8 mouse cellular contexts compared by ENCODE assay signal in the genomic region with DNA sequence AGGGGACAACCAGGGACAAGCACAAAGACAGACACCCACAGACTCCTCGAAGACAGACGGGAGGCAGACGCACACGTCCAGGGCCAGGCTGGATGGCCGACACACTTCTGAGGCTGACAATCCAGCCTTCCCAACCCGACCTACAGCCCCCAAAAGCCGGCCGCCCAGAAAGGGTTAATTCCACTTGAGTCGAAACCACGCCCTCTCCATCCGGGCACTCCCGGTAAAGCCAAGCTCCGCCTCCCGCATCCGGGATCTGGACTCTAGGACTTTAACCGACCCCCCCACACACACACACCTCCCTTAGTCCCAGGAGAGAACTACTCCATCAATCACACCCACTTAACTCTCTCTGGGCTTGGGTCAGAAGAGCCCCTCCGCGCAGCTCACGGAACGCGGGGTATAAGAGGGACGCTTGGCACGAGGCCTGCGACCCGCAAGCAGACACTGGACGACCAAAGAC. TPM values are rescaled to one million over a fixed set of nuclear protein-coding genes. Genes with fewer than 3 reads are reported as not detected.
DNase-seq lines count a peak whose midpoint lies in the region; ATAC-seq and TF ChIP-seq lines count a peak whose summit lies in the region.

No protein-coding gene starts in this region.

- H3K9ac ChIP-seq in hindbrain, embryonic 16.5 days (ENCODE audit: low read depth, low read length): peak overlapping the region; percentile 85

- H3K36me3 ChIP-seq in hindbrain, embryonic 16.5 days (ENCODE audit: control insufficient read depth, insufficient read depth, low read length): peaks cover 9% of the 10 kb centered on the region

- no peaks in the 10 kb centered on the region for H3K27me3 ChIP-seq in hindbrain, embryonic 16.5 days (replicated peaks; ENCODE audit: control insufficient read depth, insufficient read depth, low read length)

- H3K4me1 ChIP-seq in hindbrain, embryonic 16.5 days (ENCODE audit: control insufficient read depth, insufficient read depth, low read depth, low read length): peaks cover 50% of the 10 kb centered on the region

- peak overlapping the region; percentile 67 for H3K4me2 ChIP-seq in hindbrain, embryonic 16.5 days (ENCODE audit: low read length)

- peak overlapping the region; percentile 76 for H3K4me3 ChIP-seq in hindbrain, embryonic 16.5 days (ENCODE audit: low read length)
- H3K4me3 ChIP-seq in left cerebral cortex, adult 2 months: peak overlapping the region; percentile 88

- WGBS in hindbrain, embryonic 16.5 days: under 1% methylated on average over 26 of the region's 26 CpGs

- TF ChIP-seq CTCF in left cerebral cortex, adult 2 months (IDR thresholded peaks at IDR 0.05): no peak

- peak; percentile 40 for ATAC-seq in hindbrain, embryonic 16.5 days
- peak; percentile 17 for ATAC-seq in megakaryocyte, adult 5-6 weeks (ENCODE audit: poor library complexity, severe bottlenecking)

- no peaks in the 10 kb centered on the region for H3K9me3 ChIP-seq in hindbrain, embryonic 16.5 days (ENCODE audit: control insufficient read depth, low read length)

- DNase-seq in ZHBTc4 (ENCODE audit: low read depth, low spot score): peak; percentile 97
- DNase-seq in cerebellum, postnatal 4 days (ENCODE audit: low spot score in 2 of 2): peak; percentile 92 to 95
- DNase-seq in gastrocnemius, adult 18-20 months (ENCODE audit: low spot score): peak; percentile 95
- peak; percentile 92 to 93 for DNase-seq in left cerebral cortex, adult 2 months (ENCODE audit: extremely low spot score in 1 of 2, low spot score in 2 of 2)
- DNase-seq in right cerebral cortex, postnatal 10 days (ENCODE audit: low spot score in 2 of 2): peak; percentile 97
- peak; percentile 97 for DNase-seq in urinary bladder, postnatal 25 days (ENCODE audit: low spot score)

- peak overlapping the region; percentile 91 for H3K27ac ChIP-seq in hindbrain, embryonic 16.5 days (ENCODE audit: low read depth, low read length)
- H3K27ac ChIP-seq in left cerebral cortex, adult 2 months: peak overlapping the region; percentile 95

- intact Hi-C loops in left cerebral cortex, adult 2 months (cut with DNase I): loop anchor here (5.0 to 10.0 kb wide), 2 partner anchors 254 to 314 kb away; a partner anchor contains a TSS

RNA-seq across cellular contexts. Expression of a gene that starts 2.4 kb away (rescaled TPM):
- total RNA-seq in gastrocnemius, adult 18-20 months (2021): 10 to 100 TPM; 19.6 to 22.0 TPM
- 22.9 and 29.0 TPM in 2 replicates for polyA plus RNA-seq in hindbrain, embryonic 16.5 days (2015; fragmentation: Nextera tagmentation; extraction: Ambion mirVana)
- 10 to 100 TPM; 31.1 to 45.3 TPM for total RNA-seq in left cerebral cortex, adult 2 months (2021)
- total RNA-seq in megakaryocyte, adult 5-6 weeks (2015): 27.1 and 29.0 TPM in 2 replicates
- 5.0 and 6.7 TPM in 2 replicates for total RNA-seq in megakaryocyte, adult 5-6 weeks (2017)

RNA-seq across cellular contexts. Expression of a gene that starts 13.1 kb away (rescaled TPM):
- 1 to 10 TPM; 2.6 to 4.1 TPM for total RNA-seq in gastrocnemius, adult 18-20 months (2021)
- 8.9 and 9.2 TPM in 2 replicates for polyA plus RNA-seq in hindbrain, embryonic 16.5 days (2015; fragmentation: Nextera tagmentation; extraction: Ambion mirVana)
- total RNA-seq in left cerebral cortex, adult 2 months (2021): 1 to 10 TPM; 2.9 to 3.8 TPM
- 0.14 TPM in 1 of 2 replicates, not detected in the other for total RNA-seq in megakaryocyte, adult 5-6 weeks (2015)
- 0.18 TPM in 1 of 2 replicates, not detected in the other for total RNA-seq in megakaryocyte, adult 5-6 weeks (2017)

RNA-seq across cellular contexts. Expression of a gene that starts 15.7 kb away (rescaled TPM):
- 10 to 100 TPM; 29.3 to 33.0 TPM for total RNA-seq in gastrocnemius, adult 18-20 months (2021)
- polyA plus RNA-seq in hindbrain, embryonic 16.5 days (2015; fragmentation: Nextera tagmentation; extraction: Ambion mirVana): 28.7 and 33.0 TPM in 2 replicates
- 10 to 100 TPM; 40.7 to 45.6 TPM for total RNA-seq in left cerebral cortex, adult 2 months (2021)
- total RNA-seq in megakaryocyte, adult 5-6 weeks (2015): 11.6 and 15.3 TPM in 2 replicates
- total RNA-seq in megakaryocyte, adult 5-6 weeks (2017): 24.0 and 28.1 TPM in 2 replicates

RNA-seq across cellular contexts. Expression of a gene that starts 15.8 kb away (rescaled TPM):
- total RNA-seq in gastrocnemius, adult 18-20 months (2021): 10 to 100 TPM; 70.5 to 72.1 TPM
- 102 and 130 TPM in 2 replicates for polyA plus RNA-seq in hindbrain, embryonic 16.5 days (2015; fragmentation: Nextera tagmentation; extraction: Ambion mirVana)
- 100 to 1,000 TPM in 1 of 2 experiments, 10 to 100 TPM in 1; 94.0 to 113 TPM for total RNA-seq in left cerebral cortex, adult 2 months (2021)
- 90.6 and 105 TPM in 2 replicates for total RNA-seq in megakaryocyte, adult 5-6 weeks (2015)
- 147 and 161 TPM in 2 replicates for total RNA-seq in megakaryocyte, adult 5-6 weeks (2017)

RNA-seq across cellular contexts. Expression of a gene that starts 41.9 kb away (rescaled TPM):
- total RNA-seq in gastrocnemius, adult 18-20 months (2021): 1 to 10 TPM; 5.7 to 7.9 TPM
- polyA plus RNA-seq in hindbrain, embryonic 16.5 days (2015; fragmentation: Nextera tagmentation; extraction: Ambion mirVana): 68.0 and 73.2 TPM in 2 replicates
- 100 to 1,000 TPM; 406 to 416 TPM for total RNA-seq in left cerebral cortex, adult 2 months (2021)
- 13.6 and 13.9 TPM in 2 replicates for total RNA-seq in megakaryocyte, adult 5-6 weeks (2015)
- total RNA-seq in megakaryocyte, adult 5-6 weeks (2017): 17.1 and 19.8 TPM in 2 replicates

Comparison
In these comparisons a context has a peak if more than half of its experiments do, and no peak if none do; other contexts are left out.
1. Peak in every context shown above with its lines: DNase-seq, ATAC-seq, H3K4me3 ChIP-seq and H3K27ac ChIP-seq.